Mouse (Mus musculus) heart, embryonic 14.5 days (tissue): Measurements from ENCODE around the gene Scube2. TPM values are rescaled to one million over a fixed set of nuclear protein-coding genes. Genes with fewer than 3 reads are reported as not detected.

Experiments used
- ATAC-seq: fragments of 200-750 bp; cut with Nextera tagmentation; 2 replicates; pipeline ENCODE4 v1.8.0; 2017; ENCODE audit warnings: low read depth, moderate TSS enrichment; ENCODE audit not compliant: insufficient number of reproducible peaks, insufficient read depth, low FRiP score
- H3K27ac ChIP-seq, 2 experiments: fragments of 200-500 bp in 1 of 2; fragments of 300-500 bp in 1 of 2; sonication (generic) in 1 of 2; replicated peaks in 1 of 2; 2 replicates each; pipeline ENCODE4 v1.5.1; 2012 to 2014; ENCODE audit warnings: low read depth in 2 of 2, low read length in 2 of 2, control low read depth in 1 of 2, mild to moderate bottlenecking in 1 of 2, mixed read lengths in 1 of 2; ENCODE audit not compliant: control insufficient read depth in 1 of 2, insufficient read depth in 1 of 2
- H3K27me3 ChIP-seq: fragments of 300-500 bp; sonication (generic); 2 replicates; pipeline ENCODE4 v1.6.1; 2014; ENCODE audit warnings: mild to moderate bottlenecking, low read length, control low read depth; ENCODE audit not compliant: control insufficient read depth, insufficient read depth
- H3K36me3 ChIP-seq: fragments of 300-500 bp; sonication (generic); 2 replicates; pipeline ENCODE4 v1.6.1; 2014; ENCODE audit warnings: mild to moderate bottlenecking, control low read depth, low read length, mixed read lengths; ENCODE audit not compliant: control insufficient read depth, insufficient read depth
- H3K4me1 ChIP-seq, 2 experiments: fragments of 200-500 bp in 1 of 2; fragments of 300-500 bp in 1 of 2; sonication (generic) in 1 of 2; 2 replicates each; pipeline ENCODE4 v1.6.1; 2012 to 2014; ENCODE audit warnings: low read length in 2 of 2, control low read depth in 1 of 2, mixed read lengths in 1 of 2; ENCODE audit not compliant: control insufficient read depth in 2 of 2, insufficient read depth in 2 of 2
- H3K4me2 ChIP-seq: fragments of 300-500 bp; sonication (generic); 2 replicates; pipeline ENCODE4 v1.6.1; 2014; ENCODE audit warnings: mild to moderate bottlenecking, low read length
- H3K4me3 ChIP-seq, 2 experiments: fragments of 200-500 bp in 1 of 2; fragments of 300-500 bp in 1 of 2; sonication (generic) in 1 of 2; 2 replicates each; pipeline ENCODE4 v1.5.1; 2012 to 2014; ENCODE audit warnings: low read length in 2 of 2, mild to moderate bottlenecking in 2 of 2, control low read depth in 1 of 2, low read depth in 1 of 2, moderate library complexity in 1 of 2; ENCODE audit not compliant: control insufficient read depth in 1 of 2, insufficient read depth in 1 of 2
- H3K9ac ChIP-seq: fragments of 300-500 bp; sonication (generic); 2 replicates; pipeline ENCODE4 v1.6.1; 2014; ENCODE audit warnings: mild to moderate bottlenecking, low read length
- H3K9me3 ChIP-seq: fragments of 300-500 bp; sonication (generic); 2 replicates; pipeline ENCODE4 v1.6.1; 2016; ENCODE audit warnings: low read length, control low read depth; ENCODE audit not compliant: control insufficient read depth
- WGBS: fragments of 180-500 bp; shearing (Covaris S2); extraction: QIAGEN DNeasy Blood & Tissue Kit; methylation state at CpG from one replicate; pipeline ENCODE4 v1.1.7; 2014; 5-methylcytosine and 5-hydroxymethylcytosine counted together
- polyA plus RNA-seq: library from polyadenylated mRNA; unstranded; fragments of >200 nt; fragmentation: Nextera tagmentation; extraction: Ambion mirVana; gene quantifications from 2 replicates; pipeline ENCODE4 v1.2.1, GENCODE M21; 2014

Gene Scube2
- polyA plus RNA-seq, 1 experiment from 2014 or later = 12.4 TPM

GRCm38 (mm10) chr7:109852017-109852416 is 13.5 kb downstream of the Scube2 start:
- Histone ChIP-seq H3K4me2 (no peak overlapping the region), H3K9ac (no peak overlapping the region), H3K27ac (no peak overlapping the region), H3K36me3 (no peaks in the 10 kb centered on the region), H3K4me1 (peaks cover 39 to 57% of the 10 kb centered on the region in 2 experiments), H3K9me3 (no peaks in the 10 kb centered on the region), H3K27me3 (no peaks in the 10 kb centered on the region), H3K4me3 (no peak overlapping the region)
- ATAC-seq = no peak
- WGBS = 80% methylated on average over 7 of the region's 7 CpGs

- no peaks in the 10 kb centered on the region for H3K27me3 ChIP-seq
- H3K9me3 ChIP-seq = no peaks in the 10 kb centered on the region
- H3K36me3 ChIP-seq = 0 out of 2 replicates have a peak, but pooled peaks cover 5% of the 10 kb centered on the region
- no peak for ATAC-seq
- 77% methylated on average over 3 of the region's 3 CpGs for WGBS
- no peak overlapping the region for H3K4me3 ChIP-seq
- no peak overlapping the region for H3K9ac ChIP-seq
- peaks cover 39 to 57% of the 10 kb centered on the region in 2 experiments for H3K4me1 ChIP-seq
- H3K4me2 ChIP-seq = no peak overlapping the region
- H3K27ac ChIP-seq = no peak overlapping the region
These were observed 14.9 kb downstream of the Scube2 start for GRCm38 (mm10) chr7:109850531-109850930.

DNA sequence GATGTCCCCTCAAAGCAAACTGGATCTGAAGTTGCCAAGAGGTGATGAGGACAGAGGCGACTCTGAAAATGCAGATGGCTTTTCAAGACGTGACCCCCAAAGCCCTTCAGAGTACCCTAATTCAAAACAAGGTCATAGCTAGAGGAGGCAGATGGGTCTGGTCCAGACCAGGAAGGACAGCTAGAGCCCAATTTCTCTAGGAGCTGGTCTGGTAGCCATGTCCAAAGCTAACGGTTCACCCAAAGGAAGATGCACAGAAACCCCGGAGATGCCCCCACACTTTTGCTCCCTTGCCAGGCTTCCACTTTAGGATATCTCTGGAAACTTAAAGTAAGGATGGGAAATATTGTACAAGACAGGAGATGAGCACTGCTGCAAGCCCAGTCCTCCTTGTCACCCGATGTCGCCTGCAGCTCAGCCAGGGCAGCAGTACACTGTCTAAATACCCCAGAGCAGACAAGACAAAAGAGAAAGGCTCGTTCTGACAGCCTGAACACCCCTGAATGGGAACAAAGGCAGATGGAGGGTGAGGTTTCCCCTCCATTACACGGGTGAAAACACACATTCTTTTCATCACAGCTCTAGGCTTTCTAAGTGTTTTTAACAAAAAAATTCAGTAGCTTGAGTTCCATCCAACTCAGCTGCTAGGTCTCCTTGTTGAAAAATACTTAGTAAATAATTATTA is 15.6 kb downstream of the Scube2 start:
- H3K27ac ChIP-seq = peak overlapping the region; percentile 61 to 79
- peak overlapping the region; percentile 19; the same call in 1 of the 2 replicates for H3K9ac ChIP-seq
- H3K4me2 ChIP-seq = peak overlapping the region; percentile 37
- ATAC-seq = no peak
- no peak overlapping the region for H3K4me3 ChIP-seq
- H3K9me3 ChIP-seq = no peaks in the 10 kb centered on the region
- no peaks in the 10 kb centered on the region for H3K27me3 ChIP-seq
- H3K36me3 ChIP-seq = 0 out of 2 replicates have a peak, but pooled peaks cover 5% of the 10 kb centered on the region
- 49% methylated on average over 8 of the region's 8 CpGs for WGBS
- H3K4me1 ChIP-seq = peaks cover 37 to 54% of the 10 kb centered on the region in 2 experiments

- 25% methylated on average over 11 of the region's 11 CpGs for WGBS
- peak; percentile 71 for ATAC-seq
- peak overlapping the region; percentile 19; the same call in 1 of the 2 replicates for H3K9ac ChIP-seq
- H3K27ac ChIP-seq = peak overlapping the region; percentile 68 to 79
- H3K4me3 ChIP-seq = no peak overlapping the region
- 0 out of 2 replicates have a peak, but pooled peaks cover 5% of the 10 kb centered on the region for H3K36me3 ChIP-seq
- H3K4me2 ChIP-seq = peak overlapping the region; percentile 37
- no peaks in the 10 kb centered on the region for H3K27me3 ChIP-seq
- H3K4me1 ChIP-seq = peaks cover 31 to 46% of the 10 kb centered on the region in 2 experiments
- H3K9me3 ChIP-seq = no peaks in the 10 kb centered on the region
These were observed 16.4 kb downstream of the Scube2 start for GRCm38 (mm10) chr7:109848867-109849733.

- WGBS = 84% methylated on average over 6 of the region's 6 CpGs
- no peak for ATAC-seq
These were observed 21.4 kb downstream of the Scube2 start for GRCm38 (mm10) chr7:109844100-109844499.

DNA sequence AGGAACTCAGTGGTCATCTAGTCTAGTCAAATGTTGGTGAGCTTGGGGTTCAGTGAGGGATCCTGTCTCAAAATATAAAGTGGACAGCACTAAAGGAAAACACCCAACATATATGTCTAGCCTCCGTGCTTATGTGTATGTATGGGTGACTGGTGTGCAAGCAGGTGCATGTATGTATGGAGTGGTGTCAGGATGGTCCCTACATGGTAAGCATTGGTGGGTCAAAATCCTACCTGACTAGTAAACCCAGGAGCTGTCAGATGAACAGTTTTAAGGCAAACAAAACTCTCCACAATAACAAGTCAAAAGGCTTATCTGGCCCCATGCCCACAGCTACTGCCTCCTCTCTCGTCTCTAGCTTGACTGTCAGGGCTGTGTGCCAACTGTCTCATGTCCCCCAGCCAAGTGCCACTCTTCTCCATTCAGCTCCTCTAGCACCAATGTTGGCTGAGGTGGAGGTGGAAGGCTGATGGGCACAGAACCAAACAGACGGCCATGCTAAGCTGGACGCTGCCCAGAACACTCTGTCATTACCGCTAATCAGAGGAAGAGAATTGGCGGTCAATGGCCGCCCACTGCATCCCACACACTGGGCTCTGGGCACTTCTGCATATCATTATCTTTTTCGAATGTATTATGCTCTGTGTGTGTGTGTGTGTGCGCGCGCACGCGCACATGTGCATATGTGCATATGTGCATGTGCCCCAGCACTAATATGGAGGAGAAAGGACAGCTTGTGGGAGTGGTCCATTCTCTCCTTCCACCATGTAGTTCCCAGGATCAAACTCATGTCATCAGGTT is 23.7 kb downstream of the Scube2 start:
- Histone ChIP-seq H3K9me3 (no peaks in the 10 kb centered on the region), H3K4me2 (no peak overlapping the region), H3K4me3 (no peak overlapping the region), H3K4me1 (peaks cover 14 to 38% of the 10 kb centered on the region in 2 experiments), H3K27me3 (no peaks in the 10 kb centered on the region), H3K36me3 (0 out of 2 replicates have a peak, but pooled peaks cover 3% of the 10 kb centered on the region), H3K27ac (peak overlapping the region in 1 of 2 experiments; percentile 58; a peak in 2 of 4 replicates), H3K9ac (no peak overlapping the region)
- peak; percentile 84 for ATAC-seq
- WGBS = 60% methylated on average over 13 of the region's 13 CpGs

More at GRCm38 (mm10) chr7:109844100-109844499, 21.4 kb downstream of the Scube2 start:
- H3K4me3 ChIP-seq = no peak overlapping the region
- no peaks in the 10 kb centered on the region for H3K27me3 ChIP-seq
- peaks cover 12 to 24% of the 10 kb centered on the region in 2 experiments for H3K4me1 ChIP-seq
- no peak overlapping the region for H3K9ac ChIP-seq
- no peaks in the 10 kb centered on the region for H3K9me3 ChIP-seq
- H3K4me2 ChIP-seq = no peak overlapping the region
- 0 out of 2 replicates have a peak, but pooled peaks cover 5% of the 10 kb centered on the region for H3K36me3 ChIP-seq
- H3K27ac ChIP-seq = no peak overlapping the region

GRCm38 (mm10) chr7:109841031-109841430 is 24.4 kb downstream of the Scube2 start:
- no peak overlapping the region for H3K9ac ChIP-seq
- peak overlapping the region in 1 of 2 experiments; percentile 45; a peak in 1 of 4 replicates for H3K27ac ChIP-seq
- no peak overlapping the region for H3K4me3 ChIP-seq
- WGBS = 78% methylated on average over 6 of the region's 6 CpGs
- no peaks in the 10 kb centered on the region for H3K9me3 ChIP-seq
- H3K36me3 ChIP-seq = no peaks in the 10 kb centered on the region
- no peaks in the 10 kb centered on the region for H3K27me3 ChIP-seq
- H3K4me2 ChIP-seq = no peak overlapping the region
- H3K4me1 ChIP-seq = peaks cover 17 to 45% of the 10 kb centered on the region in 2 experiments
- no peak for ATAC-seq
